Mouse (Mus musculus): ENCODE measurements around the gene Arf1.

DNA sequence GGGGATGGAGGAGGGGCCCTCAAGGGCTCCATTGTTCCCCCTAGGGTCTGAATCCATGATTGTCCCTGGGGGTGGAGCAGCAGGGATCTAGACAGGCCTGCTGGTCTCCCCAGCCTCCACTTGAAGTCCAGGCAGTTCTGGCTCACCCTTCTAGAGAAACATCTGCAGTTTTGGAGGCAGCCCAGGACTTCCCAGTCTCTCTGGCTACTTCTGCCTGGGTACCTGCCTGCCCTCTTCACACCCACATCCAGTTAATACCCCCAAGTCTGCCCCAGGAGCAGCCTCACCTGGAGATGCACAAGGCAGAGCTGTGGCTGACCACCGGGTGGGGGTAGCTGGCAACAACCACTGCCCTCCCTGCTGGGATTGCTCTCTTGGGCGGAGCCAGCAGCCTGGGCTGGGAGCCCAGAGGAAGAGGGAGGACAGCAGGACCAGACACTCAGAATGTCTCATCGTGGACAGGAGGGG lies 45.2 kb downstream of the Arf1 start, which contains the start of gene Gjc2:
- TF ChIP-seq CTCF (IDR thresholded peaks at IDR 0.05; ENCODE audit: low read depth), result no peak
- TF ChIP-seq EP300 (IDR thresholded peaks at IDR 0.05; ENCODE audit: low read depth), result no peak
